In the genomic region with DNA sequence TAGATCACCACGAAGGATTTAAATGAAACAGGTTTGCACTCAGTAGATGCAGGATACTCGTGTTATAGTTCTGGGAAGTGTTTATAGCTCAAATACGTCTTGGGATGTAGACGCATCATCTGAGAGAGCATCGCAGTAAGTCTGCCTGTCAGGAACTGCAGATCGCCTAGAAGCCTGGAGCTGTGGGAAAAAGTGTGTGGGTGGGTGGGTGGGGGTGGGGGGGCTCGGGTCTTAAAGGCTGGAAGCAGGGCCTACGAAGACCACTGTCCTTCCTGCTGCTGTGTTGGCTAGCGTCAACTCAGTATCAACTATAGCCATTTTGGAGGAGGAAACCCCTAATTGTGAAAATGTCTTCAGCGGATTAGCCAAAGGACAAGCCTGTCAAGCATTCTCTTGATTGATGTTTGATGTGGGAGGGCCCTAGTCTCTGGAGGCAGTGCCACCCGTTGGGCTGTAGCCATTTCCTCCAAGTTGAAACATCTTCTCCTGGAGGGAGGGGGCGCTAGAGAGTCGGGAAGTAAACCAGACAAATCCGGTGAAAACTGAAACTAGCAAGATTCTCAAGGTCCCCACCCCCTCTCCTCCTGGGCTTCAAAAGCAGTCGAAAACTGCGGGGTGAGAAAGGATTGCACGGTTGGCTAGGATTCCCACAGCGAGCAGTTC, we compare ENCODE assay signal across 9 mouse cellular contexts. TPM values are rescaled to one million over a fixed set of nuclear protein-coding genes. Genes with fewer than 3 reads are reported as not detected.
DNase-seq lines count a peak whose midpoint lies in the region; ATAC-seq and TF ChIP-seq lines count a peak whose summit lies in the region.
"Had no signal": no experiment of that assay in that cellular context is flagged by ENCODE, and none has a peak within 500 bp of the region (broad histone marks: within the 10 kb centered on the region; RNA-seq: fewer than 3 reads in every experiment).

Msl3l2 (plus strand) TSS at position 585 of the 663 bp plus-strand sequence.

- peak; percentile 81 for TF ChIP-seq CTCF in kidney, postnatal 0 days (IDR thresholded peaks at IDR 0.05; ENCODE audit: low read depth)
- TF ChIP-seq CTCF in liver, adult 2 months (IDR thresholded peaks at IDR 0.05; ENCODE audit: low read depth, low read length): peak; percentile 64

- ATAC-seq in heart, embryonic 13.5 days (ENCODE audit: extremely low read depth, insufficient number of reproducible peaks, low FRiP score, low TSS enrichment): peak; percentile 66; the same call in 1 of the 2 replicates
- peak; percentile 96 for ATAC-seq in kidney, postnatal 0 days (replicated peaks; ENCODE audit: low FRiP score, low read depth)
- peak; percentile 82 for ATAC-seq in monocyte, adult 5-6 weeks (replicated peaks; ENCODE audit: insufficient number of reproducible peaks, low FRiP score, low TSS enrichment, poor library complexity, severe bottlenecking)

- TF ChIP-seq POLR2A in liver, adult 2 months (IDR thresholded peaks at IDR 0.05; ENCODE audit: extremely low read depth, insufficient read depth, low read length): no peak

- peak within 1 kb of the TSS; percentile 82 for H3K9ac ChIP-seq in heart, embryonic 13.5 days
- H3K9ac ChIP-seq in kidney, postnatal 0 days (ENCODE audit: low read depth, low read length): peak within 1 kb of the TSS; percentile 49
- H3K9ac ChIP-seq in liver, adult 2 months (ENCODE audit: low read depth, low read length): peak within 1 kb of the TSS; percentile 68

- H3K27ac ChIP-seq in brown adipose tissue, adult 24 weeks (replicated peaks; ENCODE audit: low read depth, low read length): peak within 1 kb of the TSS; percentile 60
- peak within 1 kb of the TSS; percentile 68 for H3K27ac ChIP-seq in heart, embryonic 13.5 days (replicated peaks)
- peak within 1 kb of the TSS; percentile 43; the same call in 1 of the 2 replicates for H3K27ac ChIP-seq in kidney, postnatal 0 days
- no peak within 1 kb of the TSS for H3K27ac ChIP-seq in liver, adult 2 months (replicated peaks; ENCODE audit: insufficient read depth, low read depth, low read length)

- H3K27me3 ChIP-seq in heart, embryonic 13.5 days (replicated peaks): no peaks in the 10 kb centered on the region
- H3K27me3 ChIP-seq in kidney, postnatal 0 days (ENCODE audit: insufficient read depth, low read length): no peaks in the 10 kb centered on the region
- no peaks in the 10 kb centered on the region for H3K27me3 ChIP-seq in liver, adult 2 months (ENCODE audit: control insufficient read depth, insufficient read depth, low read length)

- WGBS in heart, embryonic 13.5 days: 24% methylated on average over 18 of the region's 18 CpGs
- 26% methylated on average over 18 of the region's 18 CpGs for WGBS in kidney, postnatal 0 days
- 30% methylated on average over 18 of the region's 18 CpGs for WGBS in liver, adult 2 months

- H3K79me2 ChIP-seq in liver, adult 2 months (ENCODE audit: control insufficient read depth, insufficient read depth, low read length): no peaks in the 10 kb centered on the region

- peak within 1 kb of the TSS; percentile 70 for H3K4me2 ChIP-seq in heart, embryonic 13.5 days
- peak within 1 kb of the TSS; percentile 47 for H3K4me2 ChIP-seq in kidney, postnatal 0 days (ENCODE audit: low read length)

- peaks cover 2% of the 10 kb centered on the region; the same call in 1 of the 2 replicates for H3K4me1 ChIP-seq in brown adipose tissue, adult 24 weeks (ENCODE audit: control insufficient read depth, insufficient read depth, insufficient read length, low read length)
- H3K4me1 ChIP-seq in heart, embryonic 13.5 days: peaks cover 6% of the 10 kb centered on the region
- H3K4me1 ChIP-seq in kidney, postnatal 0 days (replicated peaks; ENCODE audit: insufficient read depth, low read length): no peaks in the 10 kb centered on the region
- no peaks in the 10 kb centered on the region for H3K4me1 ChIP-seq in liver, adult 2 months (ENCODE audit: control insufficient read depth, insufficient read depth, low read length)

- DNase-seq in B cell, adult 2 months: peak; percentile 89 to 91
- DNase-seq in fibroblast of lung, adult 2 months (ENCODE audit: low read depth): peak; percentile 60
- DNase-seq in kidney, postnatal 0 days (ENCODE audit: low spot score): peak; percentile 96
- DNase-seq in liver, adult 2 months (ENCODE audit: extremely low read depth, low read depth, low spot score): peak; percentile 83
- DNase-seq in spleen, postnatal 4 days (ENCODE audit: low spot score in 2 of 2): peak; percentile 81 to 90

- H3K9me3 ChIP-seq in heart, embryonic 13.5 days: no peaks in the 10 kb centered on the region
- H3K9me3 ChIP-seq in kidney, postnatal 0 days (replicated peaks; ENCODE audit: low read length): no peaks in the 10 kb centered on the region

- H3K4me3 ChIP-seq in brown adipose tissue, adult 24 weeks (ENCODE audit: insufficient read depth, low read depth, low read length): peak within 1 kb of the TSS; percentile 83
- peak within 1 kb of the TSS; percentile 57 for H3K4me3 ChIP-seq in heart, embryonic 13.5 days
- H3K4me3 ChIP-seq in kidney, postnatal 0 days (replicated peaks; ENCODE audit: low read depth, low read length): peak within 1 kb of the TSS; percentile 34
- H3K4me3 ChIP-seq in liver, adult 2 months (ENCODE audit: insufficient read depth, low read depth, low read length): peak within 1 kb of the TSS; percentile 57

- H3K36me3 ChIP-seq in heart, embryonic 13.5 days: no peaks in the 10 kb centered on the region
- no peaks in the 10 kb centered on the region for H3K36me3 ChIP-seq in kidney, postnatal 0 days (ENCODE audit: insufficient read depth, low read length)
- no peaks in the 10 kb centered on the region for H3K36me3 ChIP-seq in liver, adult 2 months (ENCODE audit: control insufficient read depth, insufficient read depth, low read length)

RNA-seq across cellular contexts. Expression of gene Msl3l2, which starts in this region (rescaled TPM):
- polyA plus RNA-seq in brown adipose tissue, adult 24 weeks (2012; ENCODE audit: insufficient read depth, insufficient read length, missing spikeins): 0.79 and 1.4 TPM in 2 replicates
- 5.8 and 6.1 TPM in 2 replicates for polyA plus RNA-seq in heart, embryonic 13.5 days (2015; fragmentation: Nextera tagmentation; extraction: Ambion mirVana)
- 6.8 and 7.6 TPM in 2 replicates for polyA plus RNA-seq in kidney, postnatal 0 days (2015; fragmentation: Nextera tagmentation; extraction: Ambion mirVana)
- total RNA-seq in liver, adult 2 months (2014; rRNA removed): 1.1 and 1.2 TPM in 2 replicates
- polyA plus RNA-seq in liver, adult 2 months (2012; rRNA removed): 0.75 and 1.1 TPM in 2 replicates
- 5.5 to 10.2 TPM (median 7.3 TPM) in 3 replicates for total RNA-seq in monocyte, adult 5-6 weeks (2017)
- total RNA-seq: MEL had no signal
